Mouse (Mus musculus) megakaryocyte-erythroid progenitor cell, adult 5-6 weeks (primary cell): ENCODE measurements around the gene Scarf1. TPM values are rescaled to one million over a fixed set of nuclear protein-coding genes. Genes with fewer than 3 reads are reported as not detected.

ENCODE experiments used
- ATAC-seq: replicated peaks from 2 replicates; pipeline ENCODE4 v1.8.0; 2016; ENCODE audit warnings: mild to moderate bottlenecking, inconsistent platforms; ENCODE audit not compliant: severe bottlenecking, poor library complexity, low FRiP score, low TSS enrichment
- total RNA-seq, 2 experiments: library from RNA; stranded (forward) in 1 of 2; stranded (reverse) in 1 of 2; fragments of 200-1000, 215-1000 nt in 1 of 2; fragments of >200 nt in 1 of 2; fragmentation: Nextera tagmentation in 1 of 2; gene quantifications; 2 replicates each; pipeline ENCODE4 v1.2.3; 2014 to 2017

The Scarf1 gene
- total RNA-seq, 2 experiments from 2014 or later = not detected

GRCm38 (mm10) chr11:75509741-75510626 lies 3.4 kb upstream of the Scarf1 start, which contains the start of gene Rilp:
Gene Rilp, plus strand, starts transcription at chr11:75510094.
- ATAC-seq = peak; percentile 57

DNA sequence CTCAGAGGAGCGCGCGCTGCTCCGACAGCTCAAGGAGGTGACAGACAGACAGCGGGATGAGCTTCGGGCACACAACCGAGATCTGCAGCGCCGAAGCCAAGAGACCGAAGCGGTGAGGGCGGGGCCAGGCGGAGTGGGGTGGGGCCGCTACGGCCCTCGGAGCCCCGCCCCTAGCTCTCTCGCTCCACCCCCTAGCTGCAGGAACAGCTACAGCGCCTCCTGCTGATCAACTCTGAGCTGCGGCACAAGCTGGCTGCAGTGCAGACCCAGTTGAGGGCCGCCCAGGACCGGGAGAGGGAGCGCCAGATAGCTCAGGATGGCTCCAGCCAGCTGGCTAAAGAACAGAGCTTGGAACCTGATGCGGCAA lies 2.7 kb upstream of the Scarf1 start:
- peak; percentile 86 for ATAC-seq

DNA sequence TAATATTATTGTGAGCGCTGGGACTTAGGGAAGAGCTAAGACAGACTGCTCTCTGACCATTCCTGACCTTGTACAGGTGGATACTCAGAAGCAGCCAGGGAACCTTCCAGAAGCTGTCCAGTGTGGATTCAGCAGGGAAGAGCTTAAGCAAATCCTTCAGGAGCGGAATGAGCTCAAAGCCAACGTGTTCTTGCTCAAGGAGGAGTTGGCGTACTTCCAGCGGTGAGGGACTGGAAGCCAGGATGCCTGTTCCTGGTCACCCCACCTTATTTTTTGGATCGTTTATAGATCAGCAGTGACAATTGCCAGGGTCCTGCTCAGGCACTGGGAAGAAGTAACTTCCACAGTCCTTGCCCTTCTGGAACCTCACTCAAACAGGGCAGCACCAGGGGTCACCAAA lies 2.1 kb upstream of the Scarf1 start:
- no peak for ATAC-seq

- ATAC-seq = no peak
Observed at GRCm38 (mm10) chr11:75512301-75513018, 880 bp upstream of the Scarf1 start.

DNA sequence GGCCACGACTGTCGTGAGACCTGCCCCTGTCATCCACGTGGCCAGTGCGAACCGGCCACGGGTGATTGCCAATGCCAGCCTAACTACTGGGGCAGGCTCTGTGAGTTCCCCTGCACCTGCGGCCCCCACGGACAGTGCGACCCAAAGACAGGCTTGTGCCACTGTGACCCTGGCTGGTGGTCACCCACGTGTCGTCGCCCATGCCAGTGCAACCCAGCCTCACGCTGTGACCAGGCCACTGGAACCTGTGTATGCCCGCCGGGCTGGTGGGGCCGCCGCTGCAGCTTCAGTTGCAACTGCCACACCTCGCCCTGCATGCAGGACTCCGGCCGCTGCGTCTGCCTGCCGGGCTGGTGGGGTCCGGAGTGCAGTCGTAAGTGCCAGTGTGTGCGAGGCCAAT lies 1.8 kb downstream of the Scarf1 start:
- ATAC-seq = no peak

DNA sequence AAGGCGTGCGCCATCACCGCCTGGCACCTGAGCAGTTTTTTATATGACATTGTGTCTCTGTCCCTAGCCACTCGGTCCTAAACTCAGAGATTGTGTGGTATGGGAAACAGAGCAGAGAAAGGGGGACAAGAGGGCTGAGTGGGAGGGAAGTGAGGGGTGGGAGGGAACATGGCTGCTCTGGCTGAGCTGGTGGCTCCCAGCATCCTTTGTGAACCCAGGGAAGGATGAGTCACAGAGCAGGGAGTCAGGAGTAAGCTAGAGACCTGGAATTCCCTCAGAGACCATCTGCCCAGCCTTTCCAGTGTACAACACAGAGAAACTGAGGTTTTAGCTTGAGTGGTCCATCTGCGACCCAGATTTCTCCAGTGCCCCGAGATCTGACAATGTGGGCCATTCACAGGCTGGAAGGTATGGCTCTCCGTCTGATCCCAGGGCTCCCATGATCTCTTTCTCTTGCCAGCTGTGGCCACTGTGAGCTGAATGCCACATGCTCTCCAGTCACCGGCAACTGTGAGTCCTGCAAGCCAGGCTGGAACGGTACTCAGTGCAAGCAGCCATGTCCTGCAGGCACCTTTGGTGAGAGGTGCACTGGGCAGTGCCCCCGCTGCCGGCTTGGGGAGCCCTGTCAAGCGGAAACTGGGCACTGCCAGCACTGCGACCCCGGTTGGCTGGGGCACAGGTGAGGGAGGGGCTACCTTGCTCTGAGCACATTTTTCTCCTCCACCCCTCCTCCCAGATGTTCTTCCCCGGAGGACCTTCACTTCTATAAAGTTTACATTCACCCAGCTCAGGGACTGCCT lies 6.7 kb downstream of the Scarf1 start:
- ATAC-seq = no peak

- ATAC-seq = no peak
Observed at GRCm38 (mm10) chr11:75521609-75522008, 8.3 kb downstream of the Scarf1 start.

- ATAC-seq = no peak
Observed at GRCm38 (mm10) chr11:75522793-75523192, 9.5 kb downstream of the Scarf1 start.

DNA sequence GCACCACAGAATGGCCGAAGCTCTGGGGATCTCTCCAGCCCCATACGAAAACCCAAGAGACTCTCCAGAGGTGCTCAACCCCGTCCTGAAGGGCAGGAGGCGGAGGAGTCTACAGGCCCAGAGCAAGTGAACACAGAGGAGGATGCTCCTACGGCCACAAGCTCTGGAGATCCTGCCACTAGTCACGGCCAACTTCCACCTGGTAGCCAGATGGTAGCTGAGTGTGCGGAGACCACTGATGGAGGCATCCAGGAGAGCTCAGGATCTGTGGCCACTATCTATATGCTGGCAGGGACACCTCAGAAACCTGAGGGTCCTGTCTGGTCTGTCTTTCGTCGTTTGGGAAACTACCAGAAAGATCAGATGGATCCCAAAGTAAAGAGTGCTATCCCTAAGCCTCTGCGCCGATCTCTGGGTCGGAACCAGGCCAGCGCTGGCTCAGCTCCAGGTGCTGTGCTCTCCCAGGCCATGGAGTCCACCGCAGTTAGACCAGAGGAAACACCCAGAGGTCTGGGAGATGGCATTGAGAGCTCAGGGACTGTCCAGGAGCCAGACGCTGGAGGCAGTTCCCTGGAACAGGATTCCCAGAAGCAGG lies 12.3 kb downstream of the Scarf1 start:
- no peak for ATAC-seq

GRCm38 (mm10) chr11:75526943-75527342 lies 13.6 kb downstream of the Scarf1 start:
- no peak for ATAC-seq

DNA sequence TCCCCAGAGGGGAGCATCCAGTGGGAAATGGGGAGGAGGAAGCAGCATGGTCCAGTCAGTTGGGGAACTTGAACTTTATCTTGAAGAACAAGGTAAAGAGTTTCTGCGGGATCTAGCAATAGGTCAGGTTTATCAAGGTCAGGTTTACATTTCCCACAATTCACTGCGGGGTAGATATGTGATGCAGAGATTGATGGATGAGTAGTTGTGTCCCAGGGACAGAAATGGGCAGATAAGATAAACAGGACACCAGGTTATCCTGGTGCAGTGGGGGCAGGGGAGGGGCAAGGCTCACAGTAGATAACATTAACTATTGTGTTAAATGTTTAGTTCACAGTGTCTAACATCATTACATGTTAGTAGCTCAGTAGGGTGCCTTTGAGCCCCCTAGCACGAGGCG lies 16.4 kb downstream of the Scarf1 start:
- no peak for ATAC-seq

DNA sequence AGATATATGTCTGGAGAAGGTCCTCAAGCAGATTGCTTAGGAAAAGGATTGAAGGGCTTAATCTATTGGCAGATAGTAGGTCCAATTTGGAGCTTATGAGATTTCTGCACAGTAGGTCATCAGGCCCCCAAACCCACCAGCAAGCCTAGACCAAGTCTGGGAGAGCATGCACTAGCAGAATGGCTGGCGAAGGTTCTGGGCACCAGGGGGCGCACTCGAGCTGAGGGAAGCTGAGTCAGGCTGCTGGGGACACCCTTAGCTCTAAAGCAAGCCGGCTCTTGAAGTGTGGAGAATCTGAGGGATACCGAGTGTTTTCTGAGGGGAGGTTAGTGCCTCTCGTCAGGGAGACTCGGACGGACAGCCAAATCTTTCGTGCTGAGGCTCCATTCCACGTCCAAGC lies 17.0 kb downstream of the Scarf1 start:
- ATAC-seq = peak; percentile 73

DNA sequence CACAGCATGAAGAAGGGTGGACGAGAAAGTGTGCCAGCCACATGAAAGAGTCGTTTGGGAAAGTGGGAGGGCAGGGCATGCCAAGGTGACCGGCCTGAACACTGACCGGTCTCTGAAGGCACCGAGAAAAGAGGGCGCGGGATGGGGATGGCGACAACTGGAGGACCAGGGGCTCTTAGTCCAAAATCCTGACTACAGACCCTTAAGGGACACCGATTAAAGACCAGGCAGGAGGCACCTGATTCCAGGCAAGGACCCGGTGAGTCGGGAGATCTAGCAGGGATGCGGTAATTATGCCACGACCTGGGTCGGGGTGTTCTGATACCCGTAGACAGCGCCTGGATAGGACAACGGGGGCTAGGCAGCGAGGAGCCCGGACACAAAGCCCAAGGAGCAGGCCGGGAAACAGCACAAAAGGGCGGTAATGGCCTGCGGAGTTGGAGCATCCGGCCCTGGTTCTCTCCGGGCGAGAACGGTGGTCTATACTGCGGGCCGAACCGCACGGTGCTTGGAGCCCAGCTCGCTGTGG lies 17.6 kb downstream of the Scarf1 start:
- 0 out of 2 replicates have a peak, but pooled peaks have one; percentile 1 for ATAC-seq

DNA sequence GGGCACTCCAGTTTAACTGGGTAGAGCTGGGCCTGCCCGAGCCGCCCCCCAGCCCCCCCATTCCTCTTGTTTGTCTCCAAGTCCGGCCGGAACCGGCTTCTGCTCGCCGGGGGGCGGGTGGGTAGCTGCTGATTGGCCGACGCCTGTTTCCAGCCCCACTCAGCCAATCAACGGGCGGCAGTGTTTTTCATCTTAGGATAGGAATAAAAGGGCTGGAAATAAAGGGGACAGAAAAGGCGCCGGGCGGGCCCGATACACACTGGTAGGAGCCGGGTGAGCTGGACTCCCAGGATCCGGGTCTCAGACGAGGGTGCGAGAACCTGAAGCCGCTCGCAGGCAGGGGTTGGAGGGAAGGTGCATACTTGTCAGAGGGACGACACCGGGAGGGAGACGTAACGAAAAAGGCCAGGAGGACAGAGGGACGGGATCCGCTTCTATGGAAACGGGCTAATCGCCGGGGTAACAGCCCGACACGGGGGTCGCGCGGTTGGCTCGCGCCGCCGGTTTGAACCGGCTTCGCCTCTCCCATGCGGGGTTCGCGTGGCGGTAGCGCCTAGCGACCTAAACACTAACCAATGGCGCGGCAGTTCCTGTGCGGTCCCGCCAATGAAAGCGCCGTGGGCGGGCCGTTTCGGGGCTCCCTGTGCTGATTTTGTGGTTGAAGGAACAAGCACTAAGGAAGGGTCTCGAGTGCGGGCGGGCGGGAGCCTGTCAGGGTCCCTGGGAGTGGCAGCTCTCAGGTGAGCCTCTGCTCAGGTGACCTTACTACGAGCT lies 18.3 kb downstream of the Scarf1 start, which contains the start of gene Slc43a2:
Gene Slc43a2, plus strand, starts transcription at position 226 of the 774 bp plus-strand sequence.
- ATAC-seq = peak; percentile 72

GRCm38 (mm10) chr11:75532340-75533277 lies 19.3 kb downstream of the Scarf1 start:
- no peak for ATAC-seq

- no peak for ATAC-seq
Observed at GRCm38 (mm10) chr11:75533314-75534015, 20.1 kb downstream of the Scarf1 start.
